Mouse (Mus musculus): ENCODE measurements around the gene Lama4. TPM values are rescaled to one million over a fixed set of nuclear protein-coding genes. Genes with fewer than 3 reads are reported as not detected.
A peak's percentile ranks its signal among the peaks of the same experiment; 100 is the strongest.

The Lama4 gene
- polyA plus RNA-seq (2015; fragmentation: Nextera tagmentation; extraction: Ambion mirVana) = 11.2 and 13.3 TPM in 2 replicates

GRCm38 (mm10) chr10:38965075-38965781, at the start of gene Lama4:
Lama4 (plus strand) TSS chr10:38965515.
- Histone ChIP-seq H3K36me3 (ENCODE audit: poor library complexity, severe bottlenecking) (no peaks in the 10 kb centered on the region), H3K27me3 (no peaks in the 10 kb centered on the region), H3K9ac (peak within 1 kb of the TSS; percentile 58), H3K27ac (no peak within 1 kb of the TSS), H3K4me3 (peak within 1 kb of the TSS; percentile 39), H3K9me3 (replicated peaks) (no peaks in the 10 kb centered on the region), H3K4me2 (peak within 1 kb of the TSS; percentile 65), H3K4me1 (peaks cover 15% of the 10 kb centered on the region)
- 4% methylated on average over 24 of the region's 24 CpGs for WGBS
- peak; percentile 82 for ATAC-seq

- WGBS = 86% methylated on average over 4 of the region's 4 CpGs
- no peaks in the 10 kb centered on the region for H3K4me1 ChIP-seq
- H3K36me3 ChIP-seq (ENCODE audit: poor library complexity, severe bottlenecking) = no peaks in the 10 kb centered on the region
- H3K27me3 ChIP-seq = no peaks in the 10 kb centered on the region
- H3K9me3 ChIP-seq (replicated peaks) = no peaks in the 10 kb centered on the region
- no peak overlapping the region for H3K9ac ChIP-seq
- ATAC-seq = no peak
- H3K4me3 ChIP-seq = no peak overlapping the region
- no peak overlapping the region for H3K27ac ChIP-seq
- H3K4me2 ChIP-seq = no peak overlapping the region
Measured at GRCm38 (mm10) chr10:38916027-38916617, 49.2 kb upstream of the Lama4 start.

- WGBS = 80% methylated on average over 6 of the region's 6 CpGs
- no peaks in the 10 kb centered on the region for H3K36me3 ChIP-seq (ENCODE audit: poor library complexity, severe bottlenecking)
- no peak overlapping the region for H3K4me2 ChIP-seq
- no peaks in the 10 kb centered on the region for H3K27me3 ChIP-seq
- H3K9ac ChIP-seq = no peak overlapping the region
- H3K4me1 ChIP-seq = no peaks in the 10 kb centered on the region
- H3K9me3 ChIP-seq (replicated peaks) = no peaks in the 10 kb centered on the region
- no peak for ATAC-seq
- no peak overlapping the region for H3K4me3 ChIP-seq
- H3K27ac ChIP-seq = no peak overlapping the region
Measured at GRCm38 (mm10) chr10:38928940-38929697, 36.2 kb upstream of the Lama4 start.

GRCm38 (mm10) chr10:38944701-38945100, 20.6 kb upstream of the Lama4 start:
- Histone ChIP-seq H3K4me3 (no peak overlapping the region), H3K27me3 (no peaks in the 10 kb centered on the region), H3K36me3 (ENCODE audit: poor library complexity, severe bottlenecking) (no peaks in the 10 kb centered on the region), H3K27ac (no peak overlapping the region), H3K9ac (no peak overlapping the region), H3K4me2 (no peak overlapping the region), H3K4me1 (no peaks in the 10 kb centered on the region), H3K9me3 (replicated peaks) (no peaks in the 10 kb centered on the region)
- ATAC-seq = no peak
- 71% methylated on average over 2 of the region's 2 CpGs for WGBS

- WGBS = 71% methylated on average over 2 of the region's 2 CpGs
- Histone ChIP-seq H3K27ac (no peak overlapping the region), H3K4me1 (peaks cover 15% of the 10 kb centered on the region), H3K4me3 (no peak overlapping the region), H3K9ac (no peak overlapping the region), H3K27me3 (no peaks in the 10 kb centered on the region), H3K4me2 (no peak overlapping the region), H3K9me3 (replicated peaks) (no peaks in the 10 kb centered on the region), H3K36me3 (ENCODE audit: poor library complexity, severe bottlenecking) (no peaks in the 10 kb centered on the region)
- ATAC-seq = no peak
Measured at GRCm38 (mm10) chr10:38961920-38962319, 3.4 kb upstream of the Lama4 start.

GRCm38 (mm10) chr10:38964719-38965074, 618 bp upstream of the Lama4 start:
- Histone ChIP-seq H3K27ac (no peak overlapping the region), H3K9me3 (replicated peaks) (no peaks in the 10 kb centered on the region), H3K36me3 (ENCODE audit: poor library complexity, severe bottlenecking) (no peaks in the 10 kb centered on the region), H3K9ac (no peak overlapping the region), H3K4me2 (peak overlapping the region; percentile 65), H3K4me3 (no peak overlapping the region), H3K4me1 (peaks cover 15% of the 10 kb centered on the region), H3K27me3 (no peaks in the 10 kb centered on the region)
- ATAC-seq = peak; percentile 30
- 69% methylated on average over 4 of the region's 4 CpGs for WGBS

GRCm38 (mm10) chr10:38965857-38966256, 542 bp downstream of the Lama4 start:
- Histone ChIP-seq H3K9me3 (replicated peaks) (no peaks in the 10 kb centered on the region), H3K9ac (peak overlapping the region; percentile 58), H3K4me3 (peak overlapping the region; percentile 39), H3K36me3 (ENCODE audit: poor library complexity, severe bottlenecking) (no peaks in the 10 kb centered on the region), H3K27me3 (no peaks in the 10 kb centered on the region), H3K27ac (no peak overlapping the region), H3K4me1 (peaks cover 15% of the 10 kb centered on the region), H3K4me2 (peak overlapping the region; percentile 65)
- WGBS = 4% methylated on average over 14 of the region's 14 CpGs
- peak; percentile 33 for ATAC-seq

GRCm38 (mm10) chr10:38966646-38967045, 1.3 kb downstream of the Lama4 start:
- Histone ChIP-seq H3K4me2 (0 out of 2 replicates have a peak overlapping the region, but pooled peaks have one; percentile 65), H3K9ac (no peak overlapping the region), H3K4me3 (no peak overlapping the region), H3K9me3 (replicated peaks) (no peaks in the 10 kb centered on the region), H3K4me1 (peaks cover 15% of the 10 kb centered on the region), H3K36me3 (ENCODE audit: poor library complexity, severe bottlenecking) (no peaks in the 10 kb centered on the region), H3K27ac (no peak overlapping the region), H3K27me3 (no peaks in the 10 kb centered on the region)
- ATAC-seq = no peak
- WGBS = 89% methylated on average over 2 of the region's 2 CpGs

GRCm38 (mm10) chr10:38968326-38969072, 3.2 kb downstream of the Lama4 start:
- H3K9ac ChIP-seq = no peak overlapping the region
- WGBS = 85% methylated on average over 10 of the region's 10 CpGs
- H3K4me2 ChIP-seq = no peak overlapping the region
- no peaks in the 10 kb centered on the region for H3K27me3 ChIP-seq
- no peaks in the 10 kb centered on the region for H3K36me3 ChIP-seq (ENCODE audit: poor library complexity, severe bottlenecking)
- no peak for ATAC-seq
- H3K4me1 ChIP-seq = peaks cover 15% of the 10 kb centered on the region
- H3K9me3 ChIP-seq (replicated peaks) = no peaks in the 10 kb centered on the region
- no peak overlapping the region for H3K27ac ChIP-seq
- H3K4me3 ChIP-seq = no peak overlapping the region

GRCm38 (mm10) chr10:38969543-38969942, 4.2 kb downstream of the Lama4 start:
- no peak overlapping the region for H3K9ac ChIP-seq
- no peak overlapping the region for H3K4me3 ChIP-seq
- no peak overlapping the region for H3K27ac ChIP-seq
- no peak for ATAC-seq
- no peaks in the 10 kb centered on the region for H3K27me3 ChIP-seq
- WGBS = 94% methylated on average over 2 of the region's 2 CpGs
- H3K9me3 ChIP-seq (replicated peaks) = no peaks in the 10 kb centered on the region
- no peaks in the 10 kb centered on the region for H3K36me3 ChIP-seq (ENCODE audit: poor library complexity, severe bottlenecking)
- H3K4me2 ChIP-seq = no peak overlapping the region
- peaks cover 15% of the 10 kb centered on the region for H3K4me1 ChIP-seq

GRCm38 (mm10) chr10:38969975-38970374, 4.7 kb downstream of the Lama4 start:
- Histone ChIP-seq H3K27ac (no peak overlapping the region), H3K36me3 (ENCODE audit: poor library complexity, severe bottlenecking) (no peaks in the 10 kb centered on the region), H3K4me1 (peaks cover 13% of the 10 kb centered on the region), H3K9ac (no peak overlapping the region), H3K9me3 (replicated peaks) (no peaks in the 10 kb centered on the region), H3K4me2 (no peak overlapping the region), H3K4me3 (no peak overlapping the region), H3K27me3 (no peaks in the 10 kb centered on the region)
- no peak for ATAC-seq
- WGBS = 87% methylated on average over 6 of the region's 6 CpGs

Data from forebrain, embryonic 13.5 days (tissue).